Mouse (Mus musculus): ENCODE results near the gene Nop9. TPM values are rescaled to one million over a fixed set of nuclear protein-coding genes. Genes with fewer than 3 reads are reported as not detected.
A peak's percentile ranks its signal among the peaks of the same experiment; 100 is the strongest.

Gene Nop9
- 10 to 100 TPM; 17.3 to 20.7 TPM for total RNA-seq (2021)
- long read RNA-seq, experiment 1, transcript Nop9-201 (10 exons, 3,694 nt) = major isoform, 58 of 66 reads
- long read RNA-seq, experiment 1, partial matches to known transcripts = 4 of 66 reads
- long read RNA-seq, experiment 1, other reads (novel, unspliced or antisense) = 4 of 66 reads
- long read RNA-seq, experiment 2, transcript Nop9-201 (10 exons, 3,694 nt) = major isoform, 10 of 14 reads
- long read RNA-seq, experiment 2, partial matches to known transcripts = 1 of 14 reads
- long read RNA-seq, experiment 2, other reads (novel, unspliced or antisense) = 3 of 14 reads

GRCm38 (mm10) chr14:55745180-55745860, at the start of gene Nop9, which contains the start of gene Dhrs1:
TSS of gene Nop9 (plus strand) at chr14:55745693.
TSS of gene Dhrs1 (minus strand) at chr14:55745690.
- DNase-seq = peak; percentile 92 to 93

DNA sequence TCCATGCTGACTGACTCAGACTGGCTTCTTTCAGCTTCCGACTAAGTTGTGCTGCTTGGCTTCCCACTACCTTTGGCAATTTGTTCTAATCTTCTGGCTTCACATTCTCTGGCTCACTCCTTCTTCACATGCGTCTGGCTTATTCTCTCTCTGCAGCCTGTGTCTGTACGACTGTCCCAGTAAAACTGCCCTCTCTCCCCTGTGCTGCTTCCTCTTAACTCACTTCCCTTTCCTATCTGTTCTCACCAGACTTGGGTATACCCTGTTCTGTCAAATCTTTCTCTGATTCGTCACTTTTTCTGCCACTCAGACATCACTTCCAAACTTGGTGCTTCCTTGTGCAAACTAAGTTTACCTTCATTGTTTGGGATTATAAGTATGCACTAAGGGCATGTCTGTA, 48.3 kb upstream of the Nop9 start:
- DNase-seq = no peak

DNA sequence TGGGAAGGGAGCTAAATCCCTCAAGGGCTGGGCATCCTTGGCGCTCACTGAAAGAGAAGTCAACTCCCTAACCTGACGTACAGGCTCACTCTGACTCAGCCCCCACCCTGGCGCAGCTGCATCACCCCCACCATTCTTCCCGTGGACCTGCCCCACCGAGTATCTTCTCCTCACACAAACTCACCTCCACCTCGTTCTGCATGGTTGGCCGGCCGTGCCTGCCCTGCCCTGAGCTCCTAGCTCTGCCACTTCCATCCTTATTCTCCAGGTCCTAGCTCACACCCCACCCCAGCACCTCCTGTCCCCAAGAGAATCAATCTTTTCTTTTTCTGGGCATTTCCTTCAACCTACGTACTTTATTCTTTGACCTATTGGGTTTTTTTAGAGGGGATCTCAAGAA, 44.4 kb upstream of the Nop9 start:
- DNase-seq = no peak

GRCm38 (mm10) chr14:55702761-55703160, 42.7 kb upstream of the Nop9 start:
- DNase-seq = no peak

DNA sequence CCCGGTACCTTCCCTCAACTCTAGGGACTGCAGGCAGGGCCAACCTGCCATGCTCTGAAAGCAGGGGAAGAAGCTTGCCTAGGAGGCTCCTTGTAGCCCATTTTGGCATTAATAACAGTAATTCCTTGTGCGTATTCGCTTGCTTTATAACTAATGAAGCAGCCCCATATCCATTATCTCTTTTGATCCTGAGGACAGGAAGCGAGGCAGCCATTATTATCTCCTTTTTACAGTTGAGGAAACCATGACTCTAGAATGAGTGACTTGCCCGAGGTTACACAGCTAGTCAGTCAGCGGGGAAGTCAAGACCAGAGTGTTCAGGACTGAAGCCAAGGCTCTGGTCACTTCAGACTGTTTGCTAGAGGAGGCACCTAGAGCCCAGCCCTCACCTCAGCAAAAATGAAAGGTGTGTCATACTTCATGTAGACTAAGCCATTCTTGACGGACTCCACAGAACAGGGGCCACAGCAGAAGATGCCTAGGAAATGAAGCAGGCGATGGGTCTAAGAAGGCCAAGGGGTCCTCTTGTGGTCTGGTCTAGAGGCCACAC, 39.4 kb upstream of the Nop9 start:
- no peak for DNase-seq

DNA sequence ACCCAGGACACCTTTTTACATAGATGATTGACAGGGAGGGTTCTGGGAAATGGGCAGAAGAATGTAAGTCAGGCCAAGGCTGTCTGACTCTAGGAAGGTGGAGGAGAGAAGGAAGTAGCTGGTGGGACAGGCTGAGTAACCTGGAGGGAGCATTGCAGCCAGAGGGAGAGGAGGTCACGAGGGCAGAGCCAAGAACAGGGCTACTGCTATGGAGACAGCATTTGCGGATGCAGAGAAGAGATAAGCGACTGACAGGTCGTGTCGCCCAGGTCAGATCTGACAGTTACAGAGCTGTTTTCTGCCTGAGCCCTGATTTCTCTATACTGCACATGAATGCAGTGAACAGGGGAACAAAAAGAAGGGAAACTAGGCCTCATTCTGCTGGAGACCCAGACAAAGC, 38.1 kb upstream of the Nop9 start:
- no peak for DNase-seq

DNA sequence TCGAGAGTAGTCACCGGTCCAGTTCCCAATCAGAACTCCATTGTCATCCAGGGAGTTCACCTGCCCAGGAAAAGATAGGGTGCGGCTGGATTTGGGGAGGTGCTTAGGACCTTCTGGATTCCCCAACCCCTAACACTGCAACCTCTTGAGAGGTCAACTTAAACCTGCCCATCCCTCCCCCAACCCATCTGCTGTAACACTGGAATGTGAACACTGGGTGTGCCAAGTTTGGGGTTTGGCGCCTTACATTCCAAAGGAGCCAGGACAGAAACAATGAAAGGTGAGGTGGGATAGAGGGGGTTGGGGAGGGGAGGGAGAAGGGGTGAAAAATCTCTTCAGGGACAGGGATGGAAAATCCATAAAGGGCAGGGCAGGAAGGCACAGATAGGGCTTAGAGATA, 36.0 kb upstream of the Nop9 start:
- no peak for DNase-seq

DNA sequence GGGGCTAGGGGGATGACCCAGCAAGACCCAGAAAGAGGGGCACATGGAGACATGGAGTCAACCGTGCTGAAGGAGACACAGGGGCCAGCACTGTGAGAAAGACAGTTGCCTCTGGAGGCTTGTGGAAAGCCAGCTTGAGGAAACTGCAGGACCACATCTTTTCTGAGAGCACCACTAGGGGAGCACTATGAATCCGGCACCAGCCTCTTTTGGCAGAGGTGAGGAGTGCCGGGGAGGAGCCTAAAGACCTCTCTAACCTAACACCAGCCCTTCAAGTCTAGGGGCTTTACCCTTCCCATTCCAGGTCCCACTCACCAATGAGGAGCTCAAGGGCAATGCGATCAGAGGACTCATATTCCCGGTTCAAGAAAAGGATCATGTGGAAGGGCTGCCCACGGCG, 33.7 kb upstream of the Nop9 start:
- no peak for DNase-seq

DNA sequence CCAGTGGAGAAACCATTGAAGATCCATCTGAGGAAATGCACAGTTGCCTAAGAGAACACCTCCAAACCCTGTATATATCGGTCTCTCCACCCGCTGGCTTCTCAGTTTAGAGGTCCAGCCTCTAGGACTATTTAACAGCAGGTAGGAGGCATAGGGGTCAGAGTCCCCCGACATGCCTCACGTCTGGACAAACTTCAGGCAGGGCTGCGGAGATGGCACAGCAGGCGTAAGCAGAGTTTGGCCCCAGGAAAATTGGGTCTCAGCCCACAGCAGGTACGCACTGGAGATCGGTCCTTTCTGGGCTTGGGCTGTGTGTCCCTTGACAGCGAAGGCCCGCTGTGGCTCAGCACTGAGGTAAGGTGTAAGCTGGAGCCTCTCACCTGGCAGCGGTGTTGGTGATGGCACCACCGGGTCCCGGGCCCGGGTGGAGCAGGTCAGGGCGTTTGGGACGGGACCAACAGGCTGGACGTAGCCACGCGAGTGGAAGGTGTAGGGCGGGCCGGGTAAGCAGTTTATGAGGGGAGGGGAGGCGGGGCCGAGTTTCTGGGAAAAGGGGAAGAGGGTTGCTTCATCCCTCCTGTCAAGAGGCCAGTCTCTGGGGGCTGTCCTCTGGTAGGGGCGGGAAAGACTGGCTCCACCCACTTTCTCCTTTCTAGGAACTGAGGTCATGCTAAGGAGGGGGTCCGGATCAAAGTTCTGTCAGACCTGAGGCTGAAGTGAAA, 32.3 kb upstream of the Nop9 start:
- DNase-seq = peak; percentile 15 to 42

DNA sequence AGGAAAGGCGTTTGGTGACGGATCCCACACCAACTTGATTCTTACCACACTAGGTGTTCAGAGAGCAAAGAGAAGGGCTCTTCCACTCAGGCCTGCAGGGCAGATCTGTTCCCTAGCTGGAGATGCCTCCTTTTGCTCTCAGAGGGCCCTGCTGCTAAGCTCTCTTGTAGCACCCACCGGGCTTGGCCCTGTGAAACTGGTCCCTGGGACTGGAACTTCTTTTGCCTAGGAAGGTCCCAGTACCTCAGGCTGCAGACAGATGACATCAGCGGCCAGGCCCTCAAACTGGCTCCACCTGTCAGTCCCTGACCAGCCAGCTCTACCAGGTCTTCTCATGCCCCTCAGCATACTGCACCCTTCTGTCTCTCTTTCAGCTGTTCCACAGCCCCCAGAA, 31.8 kb upstream of the Nop9 start, which contains the start of gene Tgm1:
TSS of gene Tgm1 (minus strand) at position 198 of the 394 bp plus-strand sequence.
- DNase-seq = no peak

- no peak for DNase-seq
Observed at GRCm38 (mm10) chr14:55714893-55715292, 30.6 kb upstream of the Nop9 start.

DNA sequence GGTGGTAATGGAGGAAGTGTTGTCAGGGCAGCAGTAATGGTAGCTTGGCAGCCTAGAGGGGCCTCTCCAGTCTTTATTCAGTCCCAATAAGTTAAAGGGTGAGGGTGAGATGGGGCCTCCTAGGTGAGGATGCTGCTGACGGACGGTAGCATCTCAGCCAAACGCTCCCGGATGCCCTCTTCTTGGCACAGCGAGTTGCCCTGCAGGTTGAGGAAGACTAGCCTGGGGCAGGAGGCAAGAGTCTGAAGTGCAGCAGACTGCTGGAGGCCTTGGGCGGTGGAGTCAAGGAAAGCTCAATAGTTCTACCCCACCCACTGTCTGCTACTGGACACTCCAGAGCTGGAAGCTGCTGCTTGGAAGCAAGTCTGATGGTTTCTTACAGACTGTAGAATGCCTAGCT, 29.2 kb upstream of the Nop9 start:
- no peak for DNase-seq

DNA sequence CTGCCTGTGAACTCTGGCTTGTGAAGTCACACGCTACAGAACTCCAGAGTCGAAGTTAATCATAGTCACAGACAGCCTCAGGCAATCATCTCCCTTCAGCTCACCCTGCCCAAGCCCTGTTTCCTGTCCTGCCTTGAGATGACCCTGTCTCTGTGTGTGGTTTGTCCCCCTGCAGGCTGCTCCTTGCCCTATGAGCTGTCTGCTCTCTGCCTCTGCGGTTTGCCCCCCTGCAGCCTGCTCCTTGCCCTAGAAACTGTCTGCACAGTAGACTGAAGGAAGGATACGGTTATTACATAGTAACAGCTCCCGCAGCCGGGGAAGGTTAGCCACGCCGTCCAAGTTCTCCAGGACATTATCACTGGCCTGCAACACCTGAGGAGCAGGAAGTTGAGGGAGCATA, 28.6 kb upstream of the Nop9 start:
- no peak for DNase-seq

DNA sequence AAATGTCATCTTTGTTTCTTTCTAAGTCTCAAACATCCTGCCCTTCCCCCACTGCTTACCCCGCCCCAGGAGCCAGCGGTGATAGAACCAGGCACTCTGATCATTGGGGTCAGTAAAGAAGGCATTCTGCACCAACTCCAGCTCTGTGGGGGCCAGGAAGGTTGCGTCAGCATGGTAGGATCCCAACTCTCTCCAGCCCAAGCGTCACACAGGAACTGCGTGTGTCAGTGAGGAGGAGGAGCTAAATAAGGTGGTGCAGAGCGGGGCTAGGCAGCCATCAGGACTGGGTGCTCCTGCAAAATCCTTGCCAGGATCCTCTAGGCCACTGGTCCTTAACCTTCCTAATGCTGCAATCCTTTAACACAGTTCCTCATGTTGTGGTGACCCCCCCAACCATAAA, 25.8 kb upstream of the Nop9 start:
- DNase-seq = no peak

DNA sequence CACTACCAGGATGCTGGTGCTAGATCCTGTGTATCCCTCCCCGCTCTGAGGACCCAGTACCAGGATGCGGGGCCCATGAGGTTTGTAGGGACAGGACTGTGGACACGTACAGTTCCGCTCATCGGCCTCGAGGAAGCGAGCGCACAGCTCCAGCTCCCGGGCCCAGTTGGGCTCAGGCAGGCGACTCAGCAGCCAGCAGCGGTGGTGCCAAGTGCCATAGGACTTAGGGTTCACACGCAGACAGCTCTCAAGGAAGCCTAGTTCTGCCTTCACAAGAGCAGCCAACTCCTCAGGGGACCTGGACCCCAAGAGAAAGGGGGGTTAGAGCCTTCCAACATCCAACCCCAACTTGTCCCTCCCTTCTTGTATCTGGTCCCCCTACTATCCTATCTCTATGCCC, 24.8 kb upstream of the Nop9 start:
- DNase-seq = no peak

GRCm38 (mm10) chr14:55721076-55721475, 24.4 kb upstream of the Nop9 start:
- DNase-seq = no peak

- DNase-seq = peak; percentile 94 to 97
Observed at GRCm38 (mm10) chr14:55721700-55722437, 23.6 kb upstream of the Nop9 start, which contains the start of gene Rabggta. TSS of gene Rabggta (minus strand) at chr14:55722263.

GRCm38 (mm10) chr14:55722438-55722945, 23.0 kb upstream of the Nop9 start:
- DNase-seq = no peak

DNA sequence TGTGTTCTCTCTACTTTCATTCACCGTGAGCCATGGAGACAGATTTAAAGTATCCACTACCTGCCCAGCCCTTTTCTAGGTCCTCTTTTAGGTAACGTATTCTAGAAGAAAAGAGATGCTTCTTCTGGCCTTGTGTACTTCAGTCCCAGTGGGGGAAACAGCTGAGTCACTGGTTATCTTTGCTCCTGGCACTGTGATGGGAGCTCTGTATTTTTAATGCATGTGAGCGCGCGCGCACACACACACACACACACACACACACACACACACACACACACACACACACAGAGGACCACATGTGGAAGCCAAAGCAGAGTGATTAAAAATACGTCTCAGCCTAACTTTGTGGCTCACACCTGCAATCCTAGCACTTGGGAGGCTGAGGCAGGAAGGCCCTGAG, 22.1 kb upstream of the Nop9 start:
- no peak for DNase-seq

- peak; percentile 50 to 70 for DNase-seq
Observed at GRCm38 (mm10) chr14:55724411-55724871, 21.1 kb upstream of the Nop9 start.

DNA sequence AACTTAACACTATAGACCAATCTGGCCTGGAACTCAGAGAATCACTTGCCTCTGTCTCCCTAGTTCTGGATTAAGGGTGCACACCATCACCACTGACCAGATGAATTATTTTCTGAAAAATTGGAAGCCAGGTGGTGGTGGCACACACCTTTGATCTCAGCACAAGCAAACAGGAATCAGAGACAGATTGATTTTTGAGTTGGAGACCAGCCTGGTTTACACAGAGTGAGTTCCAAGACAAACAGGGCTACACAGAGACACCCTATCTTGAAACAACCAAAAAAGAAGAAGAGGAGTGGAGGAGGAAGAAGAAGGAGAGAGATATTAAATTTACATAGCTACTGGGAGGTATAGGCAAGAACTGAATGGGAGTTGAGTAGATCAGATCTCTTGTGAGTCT, 19.2 kb upstream of the Nop9 start:
- no peak for DNase-seq
